Mouse (Mus musculus): Measurements from ENCODE around the gene Ephb3. TPM values are rescaled to one million over a fixed set of nuclear protein-coding genes. Genes with fewer than 3 reads are reported as not detected.

Gene Ephb3
- polyA plus RNA-seq, 1 experiment from 2014 or later, result 0.20 TPM

DNA sequence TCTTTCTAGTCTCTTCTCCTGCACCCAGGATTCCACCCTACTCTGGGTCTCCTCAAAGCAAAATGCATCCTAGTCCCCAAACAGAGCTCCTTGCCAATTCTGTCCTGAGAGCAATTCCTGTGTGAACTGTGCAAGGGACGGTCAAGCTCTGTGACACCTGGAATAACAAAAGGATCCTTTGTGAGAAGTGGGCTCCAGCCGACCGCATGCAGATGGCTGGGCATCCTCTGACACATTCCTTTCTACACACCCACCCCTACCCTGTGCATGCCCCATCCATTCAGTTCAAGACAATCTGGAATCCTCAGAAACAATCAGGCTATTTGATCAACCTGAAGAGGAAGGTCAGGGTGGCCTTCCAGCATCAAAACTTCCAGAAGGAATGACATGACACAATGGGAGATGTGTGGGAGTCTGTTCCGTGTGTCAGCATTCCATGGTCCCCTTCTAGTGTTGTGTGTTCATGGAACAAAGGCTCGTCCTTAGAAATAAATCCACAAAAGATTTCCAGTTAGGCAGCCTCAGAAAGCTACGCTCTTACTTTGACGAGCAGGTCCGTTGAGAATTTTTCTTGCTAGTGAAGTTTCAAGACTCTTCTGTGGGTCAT, 9.2 kb upstream of the Ephb3 start:
- H3K79me2 ChIP-seq (ENCODE audit: inconsistent target), result no peaks in the 10 kb centered on the region
- H3K36me3 ChIP-seq (ENCODE audit: inconsistent target), result no peaks in the 10 kb centered on the region
- no peak overlapping the region for H3K27ac ChIP-seq
- no peak overlapping the region for H3K4me3 ChIP-seq (ENCODE audit: inconsistent target)
- 91% methylated on average over 8 of the region's 8 CpGs for WGBS (ENCODE audit: missing documents)

DNA sequence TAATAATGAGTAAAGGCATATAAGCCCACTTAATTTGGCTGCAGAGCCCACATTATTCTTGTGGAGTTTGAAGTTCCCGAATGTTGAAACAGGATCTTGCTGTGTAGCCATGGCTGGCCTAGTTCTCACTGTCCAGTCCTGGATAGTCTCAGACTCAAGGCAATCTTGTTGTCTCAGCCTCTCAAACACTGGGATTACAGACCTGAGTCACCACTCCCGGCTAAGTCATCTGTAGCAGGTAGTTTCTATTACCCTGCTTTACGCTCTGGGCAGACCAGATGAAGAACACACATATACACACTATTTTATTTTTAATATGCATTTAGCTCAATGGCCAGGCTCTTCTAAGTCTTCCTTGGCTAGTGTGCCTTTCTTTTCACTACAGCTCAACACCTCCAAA, 8.0 kb upstream of the Ephb3 start:
- H3K36me3 ChIP-seq (ENCODE audit: inconsistent target), result no peaks in the 10 kb centered on the region

DNA sequence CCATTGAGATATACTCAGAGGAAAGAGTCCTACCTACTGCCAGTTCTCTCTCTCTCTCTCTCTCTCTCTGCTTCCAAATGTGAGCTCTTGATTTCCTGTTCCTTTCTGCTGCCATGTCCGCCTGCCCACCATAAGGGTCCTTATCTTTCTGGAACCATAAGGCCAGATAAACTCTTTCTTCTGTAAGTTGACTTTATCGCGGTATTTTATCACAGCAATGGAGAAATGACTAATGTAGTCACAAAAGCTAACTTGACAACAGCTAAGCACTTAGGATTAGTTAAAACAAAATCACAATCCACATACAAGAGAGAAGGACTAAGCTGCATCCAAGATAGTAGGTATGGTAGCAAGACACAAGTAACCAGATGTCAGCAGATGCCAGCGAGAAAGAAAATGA, 7.0 kb upstream of the Ephb3 start:
- Histone ChIP-seq H3K4me3 (ENCODE audit: inconsistent target) (no peak overlapping the region), H3K27ac (no peak overlapping the region), H3K79me2 (ENCODE audit: inconsistent target) (no peaks in the 10 kb centered on the region), H3K36me3 (ENCODE audit: inconsistent target) (no peaks in the 10 kb centered on the region)
- WGBS (ENCODE audit: missing documents), result 87% methylated on average over 4 of the region's 4 CpGs

More for the DNA sequence above, 8.0 kb upstream of the Ephb3 start:
- H3K4me3 ChIP-seq (ENCODE audit: inconsistent target), result no peak overlapping the region
- no peak overlapping the region for H3K27ac ChIP-seq
- WGBS (ENCODE audit: missing documents), result 93% methylated on average over 3 of the region's 3 CpGs
- no peaks in the 10 kb centered on the region for H3K79me2 ChIP-seq (ENCODE audit: inconsistent target)

DNA sequence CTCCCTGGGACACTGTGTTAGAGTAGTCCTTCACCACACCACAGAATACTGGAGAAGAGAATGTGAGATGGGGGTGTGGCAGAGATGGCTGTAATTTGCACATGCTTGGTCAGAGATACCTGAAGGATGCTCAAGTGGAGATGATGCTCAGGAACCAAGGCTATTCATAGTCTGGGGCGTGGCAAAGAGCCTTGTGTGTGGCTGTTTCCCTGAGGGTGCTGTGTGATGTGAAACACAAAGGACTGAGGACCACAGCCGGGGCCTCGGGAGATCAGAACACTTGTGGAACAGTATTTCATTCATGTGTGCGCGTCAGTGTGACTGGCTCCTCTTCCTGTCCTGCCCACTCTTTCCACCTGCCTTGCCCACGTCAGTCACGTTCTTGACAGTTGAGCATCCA, 6.5 kb upstream of the Ephb3 start:
- WGBS (ENCODE audit: missing documents), result 88% methylated on average over 7 of the region's 7 CpGs
- no peak overlapping the region for H3K27ac ChIP-seq
- H3K4me3 ChIP-seq (ENCODE audit: inconsistent target), result no peak overlapping the region
- no peaks in the 10 kb centered on the region for H3K79me2 ChIP-seq (ENCODE audit: inconsistent target)
- no peaks in the 10 kb centered on the region for H3K36me3 ChIP-seq (ENCODE audit: inconsistent target)

DNA sequence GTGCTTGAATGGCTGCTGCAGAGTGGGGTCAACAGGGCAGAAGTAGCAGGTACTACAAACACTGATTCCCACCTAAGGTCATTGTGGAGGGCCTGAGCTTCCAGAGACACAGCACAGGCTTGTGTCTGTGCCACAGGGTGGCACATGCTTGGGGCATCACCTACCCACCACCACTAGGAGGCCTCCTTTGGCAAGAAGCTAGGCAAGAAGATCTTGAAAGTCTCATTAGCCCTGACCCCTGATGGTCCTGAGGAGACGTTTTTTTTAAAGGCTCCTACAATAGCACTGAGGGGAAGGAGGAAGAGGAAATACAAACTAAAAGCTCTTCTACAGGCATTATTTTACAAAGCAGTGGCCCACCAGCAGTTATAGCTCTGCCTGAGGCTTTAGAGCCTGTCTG, 6.0 kb upstream of the Ephb3 start:
- no peak overlapping the region for H3K4me3 ChIP-seq (ENCODE audit: inconsistent target)
- H3K79me2 ChIP-seq (ENCODE audit: inconsistent target), result no peaks in the 10 kb centered on the region
- H3K36me3 ChIP-seq (ENCODE audit: inconsistent target), result no peaks in the 10 kb centered on the region
- no peak overlapping the region for H3K27ac ChIP-seq
- 0% methylated on average over 1 of the region's 1 CpGs for WGBS (ENCODE audit: missing documents)

DNA sequence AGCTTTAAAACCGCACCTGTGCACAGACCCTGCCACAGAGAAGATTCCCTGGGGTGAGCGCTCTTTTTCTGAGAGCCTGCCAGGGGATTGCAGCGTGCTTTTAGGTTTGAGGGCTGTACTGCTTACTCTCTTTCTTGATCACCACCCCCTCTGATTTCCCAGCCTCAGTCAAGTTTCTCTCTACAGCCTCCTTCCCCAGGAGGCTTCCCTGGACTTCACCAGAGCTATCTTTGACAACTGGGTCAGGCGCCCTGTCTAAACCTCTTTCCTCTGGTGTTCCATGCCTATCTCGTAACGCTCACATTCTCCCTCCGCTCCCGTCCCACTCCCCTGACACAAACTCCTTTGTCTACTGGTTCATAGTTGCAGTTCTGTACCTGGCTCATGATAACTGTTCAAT, 5.1 kb upstream of the Ephb3 start:
- Histone ChIP-seq H3K4me3 (ENCODE audit: inconsistent target) (no peak overlapping the region), H3K36me3 (ENCODE audit: inconsistent target) (no peaks in the 10 kb centered on the region), H3K27ac (no peak overlapping the region), H3K79me2 (ENCODE audit: inconsistent target) (no peaks in the 10 kb centered on the region)
- WGBS (ENCODE audit: missing documents), result 94% methylated on average over 7 of the region's 8 CpGs

DNA sequence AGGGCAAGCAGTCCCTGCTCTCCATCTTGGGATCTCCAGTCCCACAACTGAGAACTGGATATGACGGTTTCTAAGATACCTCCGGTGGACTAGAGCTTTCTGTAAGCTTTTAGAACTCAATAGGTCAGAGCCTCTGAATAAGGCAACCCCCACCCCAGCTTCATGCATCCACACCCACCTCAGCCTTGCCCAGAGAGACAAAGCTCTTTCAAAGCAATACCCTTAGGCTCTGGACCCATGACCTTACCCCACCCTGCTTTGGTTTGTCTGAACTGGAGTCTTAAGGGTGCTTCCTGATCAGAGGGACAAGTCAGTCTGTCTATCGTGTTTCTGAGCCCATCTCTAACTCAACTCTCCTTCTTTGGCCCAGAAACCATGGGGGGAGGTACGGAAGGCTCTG, 1.8 kb upstream of the Ephb3 start:
- Histone ChIP-seq H3K27ac (no peak overlapping the region), H3K79me2 (ENCODE audit: inconsistent target) (no peaks in the 10 kb centered on the region), H3K36me3 (ENCODE audit: inconsistent target) (no peaks in the 10 kb centered on the region), H3K4me3 (ENCODE audit: inconsistent target) (no peak overlapping the region)
- 88% methylated on average over 4 of the region's 4 CpGs for WGBS (ENCODE audit: missing documents)

DNA sequence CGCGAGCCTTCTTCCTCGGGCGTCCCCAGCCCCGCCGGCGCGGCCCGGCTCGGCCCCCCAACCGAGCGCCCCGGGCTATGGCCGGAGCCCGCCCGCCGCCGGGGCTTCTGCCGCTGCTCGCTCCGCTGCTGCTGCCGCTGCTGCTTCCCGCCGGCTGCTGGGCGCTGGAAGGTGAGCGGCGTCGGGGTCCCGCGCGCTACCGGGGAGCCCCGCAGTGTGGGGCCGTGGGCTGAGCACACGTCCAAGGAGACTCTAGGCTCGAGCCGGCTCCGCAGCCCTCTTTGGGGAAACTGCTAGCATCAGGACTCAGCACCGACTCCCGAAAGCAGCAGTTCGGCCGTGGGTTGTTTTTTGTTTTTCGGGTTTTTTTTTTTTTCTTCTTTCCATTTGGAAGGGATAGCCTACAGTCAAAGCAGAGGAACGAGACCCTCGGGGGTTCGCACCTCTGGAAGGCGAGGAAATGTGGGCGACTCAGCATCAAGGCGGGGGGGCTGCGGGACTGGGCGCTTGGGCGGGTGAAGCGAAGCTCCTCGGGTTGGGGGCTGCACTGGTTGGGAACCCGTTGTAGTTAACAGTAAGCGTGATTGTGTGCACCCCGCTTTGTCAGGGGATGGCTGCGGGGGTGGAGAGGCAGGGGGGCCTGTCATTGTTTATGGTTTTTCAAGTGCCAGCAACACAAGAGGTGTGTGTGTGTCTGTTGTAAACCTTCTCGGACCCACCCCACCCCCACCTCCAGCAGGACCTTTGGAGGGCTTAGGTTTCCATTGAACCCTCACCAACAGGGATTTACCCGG, 735 bp downstream of the Ephb3 start:
- Histone ChIP-seq H3K36me3 (ENCODE audit: inconsistent target) (no peaks in the 10 kb centered on the region), H3K79me2 (ENCODE audit: inconsistent target) (no peaks in the 10 kb centered on the region), H3K27ac (no peak overlapping the region), H3K4me3 (ENCODE audit: inconsistent target) (no peak overlapping the region)
- WGBS (ENCODE audit: missing documents), result 14% methylated on average over 55 of the region's 60 CpGs

DNA sequence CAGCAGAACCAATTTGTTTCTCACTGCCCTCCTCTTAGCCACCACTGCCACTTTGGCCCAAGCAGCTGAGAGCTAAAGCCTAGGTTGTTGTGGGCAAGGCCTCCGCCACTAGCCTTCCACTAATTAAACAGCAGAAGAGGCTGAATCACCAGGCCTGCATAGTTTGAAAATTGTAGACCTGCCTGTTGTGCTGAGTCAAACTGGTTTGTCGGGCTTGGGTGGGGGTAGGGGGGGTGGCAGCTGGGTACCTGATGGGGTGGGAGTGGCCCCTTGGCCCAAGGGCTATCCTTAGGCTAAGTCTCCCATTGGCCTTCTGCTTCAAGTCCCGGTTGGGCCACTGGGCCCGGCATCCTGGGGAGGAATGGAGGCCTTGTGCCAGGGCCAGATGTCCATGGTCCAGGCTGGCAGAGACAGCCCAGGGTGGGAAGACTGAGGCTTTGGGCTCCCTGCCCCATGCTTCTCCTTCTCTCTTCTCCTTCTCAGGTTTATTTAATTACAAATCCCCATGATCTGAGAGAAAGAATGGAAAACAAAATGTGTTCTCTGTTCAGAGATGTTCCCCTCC, 3.5 kb downstream of the Ephb3 start:
- no peaks in the 10 kb centered on the region for H3K36me3 ChIP-seq (ENCODE audit: inconsistent target)
- no peak overlapping the region for H3K27ac ChIP-seq
- H3K79me2 ChIP-seq (ENCODE audit: inconsistent target), result no peaks in the 10 kb centered on the region
- WGBS (ENCODE audit: missing documents), result 94% methylated on average over 3 of the region's 4 CpGs
- no peak overlapping the region for H3K4me3 ChIP-seq (ENCODE audit: inconsistent target)

DNA sequence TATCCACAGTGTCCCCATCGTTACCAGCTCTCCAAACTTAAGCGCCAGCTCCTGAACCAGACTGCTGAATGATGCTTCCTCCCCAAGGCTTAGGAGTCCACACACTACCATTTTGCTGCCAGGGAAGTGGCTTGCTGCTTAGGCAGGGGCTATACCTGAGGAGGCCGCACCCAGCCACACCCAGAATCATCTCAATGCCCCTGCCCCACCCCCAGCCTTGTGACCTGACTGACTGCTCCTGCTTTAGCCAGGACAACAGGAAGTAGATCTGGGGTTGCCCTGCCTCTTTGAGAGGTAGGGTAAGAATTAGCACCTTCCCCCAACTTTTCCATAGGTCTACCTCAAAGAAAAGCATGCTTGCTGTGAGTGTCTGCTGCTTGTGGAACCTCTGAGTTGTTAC, 4.7 kb downstream of the Ephb3 start:
- no peaks in the 10 kb centered on the region for H3K79me2 ChIP-seq (ENCODE audit: inconsistent target)
- H3K36me3 ChIP-seq (ENCODE audit: inconsistent target), result no peaks in the 10 kb centered on the region
- H3K4me3 ChIP-seq (ENCODE audit: inconsistent target), result no peak overlapping the region
- no peak overlapping the region for H3K27ac ChIP-seq
- 87% methylated on average over 3 of the region's 3 CpGs for WGBS (ENCODE audit: missing documents)

DNA sequence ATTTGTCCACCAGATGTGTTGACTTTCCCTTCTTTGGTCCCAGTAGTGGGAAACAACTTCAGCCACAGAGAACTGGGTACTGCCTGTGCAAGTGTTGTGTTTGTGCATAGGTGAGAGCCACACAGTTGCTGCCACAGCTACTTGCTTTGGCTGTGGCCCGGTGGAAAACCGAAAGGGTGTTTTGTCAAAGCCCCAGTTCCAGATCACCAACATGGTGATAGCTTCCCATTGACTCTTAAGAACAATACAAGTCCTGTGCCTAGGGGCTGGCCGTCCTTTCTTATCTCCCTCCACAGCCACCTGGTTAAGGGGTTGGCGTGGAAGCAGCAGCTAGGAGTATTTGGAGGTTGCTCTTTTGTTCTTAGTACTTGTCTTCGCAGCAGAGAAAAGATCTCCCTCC, 5.6 kb downstream of the Ephb3 start:
- no peak overlapping the region for H3K4me3 ChIP-seq (ENCODE audit: inconsistent target)
- H3K79me2 ChIP-seq (ENCODE audit: inconsistent target), result no peaks in the 10 kb centered on the region
- H3K36me3 ChIP-seq (ENCODE audit: inconsistent target), result no peaks in the 10 kb centered on the region
- WGBS (ENCODE audit: missing documents), result 77% methylated on average over 5 of the region's 5 CpGs
- H3K27ac ChIP-seq, result no peak overlapping the region

DNA sequence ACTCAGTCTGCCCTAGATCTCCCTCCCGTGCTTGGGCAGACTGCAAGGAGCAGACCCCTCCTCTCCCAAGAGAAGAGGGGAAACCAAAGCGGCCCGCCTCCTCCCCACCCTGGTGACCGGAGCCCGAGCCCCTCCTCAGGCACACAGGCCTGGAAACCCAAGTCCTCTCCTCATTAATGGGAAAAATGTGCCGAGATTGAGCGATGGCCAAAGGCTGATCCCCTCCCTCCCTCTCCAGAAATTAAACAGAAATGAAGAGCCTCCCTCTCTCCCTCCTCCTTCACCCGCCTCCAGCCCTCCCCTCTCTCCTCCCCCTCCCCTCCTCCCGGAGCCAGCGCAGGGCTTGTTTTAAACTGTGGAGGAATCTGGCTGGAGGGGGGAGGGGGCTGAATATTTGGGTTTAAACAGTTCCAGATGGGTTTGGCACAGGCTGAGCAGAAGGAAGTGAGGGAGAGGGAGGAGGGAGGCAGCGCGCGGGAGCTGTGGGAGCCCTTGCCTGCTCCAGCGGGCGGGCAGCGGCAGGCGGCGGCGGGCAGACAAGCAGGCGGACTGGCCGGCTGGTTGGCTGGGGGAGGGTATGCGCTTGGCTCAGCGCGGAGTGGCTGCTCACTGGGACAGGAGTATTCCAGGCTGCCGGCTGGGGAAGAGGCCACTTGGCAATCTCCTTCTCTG, 6.2 kb downstream of the Ephb3 start:
- WGBS (ENCODE audit: missing documents), result 11% methylated on average over 24 of the region's 25 CpGs
- Histone ChIP-seq H3K79me2 (ENCODE audit: inconsistent target) (no peaks in the 10 kb centered on the region), H3K4me3 (ENCODE audit: inconsistent target) (no peak overlapping the region)

DNA sequence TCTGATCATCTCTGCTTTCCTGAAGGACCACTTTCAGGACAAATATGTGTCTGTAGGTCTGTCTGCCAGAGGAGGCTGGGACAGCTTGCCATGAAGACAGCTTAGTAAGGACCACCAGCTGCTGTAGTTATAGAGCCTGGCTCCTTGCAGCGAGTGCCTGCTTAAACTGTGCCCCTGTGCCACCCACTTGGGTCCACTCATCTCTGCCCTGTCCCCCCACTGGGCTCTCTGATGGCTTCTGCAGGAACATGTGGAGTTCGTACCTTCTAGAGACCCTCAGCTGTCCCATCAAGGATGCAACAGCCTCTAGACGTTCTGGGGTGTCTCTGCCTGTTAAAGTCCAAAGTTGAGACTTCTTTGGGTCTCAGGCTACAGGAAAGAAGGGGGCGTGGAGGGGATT, 6.9 kb downstream of the Ephb3 start:
- Histone ChIP-seq H3K36me3 (ENCODE audit: inconsistent target) (no peaks in the 10 kb centered on the region), H3K27ac (no peak overlapping the region), H3K4me3 (ENCODE audit: inconsistent target) (no peak overlapping the region), H3K79me2 (ENCODE audit: inconsistent target) (no peaks in the 10 kb centered on the region)
- 70% methylated on average over 4 of the region's 4 CpGs for WGBS (ENCODE audit: missing documents)

More for the DNA sequence above, 6.2 kb downstream of the Ephb3 start:
- Histone ChIP-seq H3K36me3 (ENCODE audit: inconsistent target) (no peaks in the 10 kb centered on the region), H3K27ac (no peak overlapping the region)

DNA sequence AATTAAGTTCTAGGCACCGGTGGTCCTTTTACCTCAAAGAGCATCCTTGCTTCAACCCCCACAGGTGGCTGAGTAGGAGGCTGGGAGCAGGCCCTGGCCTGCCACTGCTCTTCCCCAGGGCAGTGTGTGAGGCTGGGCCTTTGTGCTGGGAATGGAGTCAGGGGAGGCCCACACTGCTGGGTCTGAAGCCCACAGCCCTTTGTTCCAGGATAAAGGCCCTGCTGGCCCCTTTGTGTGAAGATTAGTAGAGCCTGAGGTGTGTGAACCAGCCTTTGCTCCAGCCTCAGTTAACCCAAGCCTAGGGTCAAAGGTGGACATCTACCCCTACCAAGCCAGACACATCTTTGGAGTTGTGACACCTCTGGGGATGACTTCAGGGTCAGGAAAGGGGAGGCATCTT, 7.8 kb downstream of the Ephb3 start:
- H3K4me3 ChIP-seq (ENCODE audit: inconsistent target), result no peak overlapping the region
- no peak overlapping the region for H3K27ac ChIP-seq
- no peaks in the 10 kb centered on the region for H3K79me2 ChIP-seq (ENCODE audit: inconsistent target)
- no peaks in the 10 kb centered on the region for H3K36me3 ChIP-seq (ENCODE audit: inconsistent target)
- WGBS (ENCODE audit: missing documents), result 92% methylated on average over 1 of the region's 1 CpGs

DNA sequence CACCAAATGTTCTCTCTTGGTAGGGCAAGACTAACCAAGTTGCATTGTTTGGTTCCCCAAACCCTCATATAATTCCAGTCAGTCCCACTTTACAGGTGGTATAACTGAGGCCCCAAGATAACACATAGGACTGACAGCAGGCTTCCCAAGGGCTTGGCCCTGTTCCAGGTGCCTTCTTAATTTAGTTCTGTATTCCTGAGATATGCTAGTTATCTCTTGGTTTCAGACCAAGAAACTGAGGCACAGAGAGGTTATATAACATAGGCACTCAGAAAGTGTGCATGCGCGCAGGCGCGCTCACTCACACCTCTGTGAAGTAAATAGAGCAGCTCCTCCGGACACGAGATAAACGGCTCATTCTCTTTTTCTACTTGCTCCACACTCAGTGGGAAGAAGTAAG, 9.4 kb downstream of the Ephb3 start:
- H3K27ac ChIP-seq, result no peak overlapping the region
- 96% methylated on average over 7 of the region's 7 CpGs for WGBS (ENCODE audit: missing documents)

More for the DNA sequence above, 9.4 kb downstream of the Ephb3 start:
- no peaks in the 10 kb centered on the region for H3K79me2 ChIP-seq (ENCODE audit: inconsistent target)
- H3K4me3 ChIP-seq (ENCODE audit: inconsistent target), result no peak overlapping the region
- H3K36me3 ChIP-seq (ENCODE audit: inconsistent target), result no peaks in the 10 kb centered on the region
